Mouse (Mus musculus) megakaryocyte-erythroid progenitor cell, adult 5-6 weeks (primary cell): ENCODE data around the gene Zcchc12. TPM values are rescaled to one million over a fixed set of nuclear protein-coding genes. Genes with fewer than 3 reads are reported as not detected.
A peak's percentile ranks its signal among the peaks of the same experiment; 100 is the strongest.

ENCODE experiments used
- ATAC-seq: replicated peaks from 2 replicates; pipeline ENCODE4 v1.8.0; 2016; ENCODE audit warnings: mild to moderate bottlenecking, inconsistent platforms; ENCODE audit not compliant: severe bottlenecking, poor library complexity, low FRiP score, low TSS enrichment
- total RNA-seq, 2 experiments: library from RNA; stranded (forward) in 1 of 2; stranded (reverse) in 1 of 2; fragments of 200-1000, 215-1000 nt in 1 of 2; fragments of >200 nt in 1 of 2; fragmentation: Nextera tagmentation in 1 of 2; gene quantifications; 2 replicates each; pipeline ENCODE4 v1.2.3; 2014 to 2017

Zcchc12 gene
- total RNA-seq (2014; fragmentation: Nextera tagmentation) (not detected in 2 replicates), total RNA-seq (2017) (not detected in 2 replicates)

DNA sequence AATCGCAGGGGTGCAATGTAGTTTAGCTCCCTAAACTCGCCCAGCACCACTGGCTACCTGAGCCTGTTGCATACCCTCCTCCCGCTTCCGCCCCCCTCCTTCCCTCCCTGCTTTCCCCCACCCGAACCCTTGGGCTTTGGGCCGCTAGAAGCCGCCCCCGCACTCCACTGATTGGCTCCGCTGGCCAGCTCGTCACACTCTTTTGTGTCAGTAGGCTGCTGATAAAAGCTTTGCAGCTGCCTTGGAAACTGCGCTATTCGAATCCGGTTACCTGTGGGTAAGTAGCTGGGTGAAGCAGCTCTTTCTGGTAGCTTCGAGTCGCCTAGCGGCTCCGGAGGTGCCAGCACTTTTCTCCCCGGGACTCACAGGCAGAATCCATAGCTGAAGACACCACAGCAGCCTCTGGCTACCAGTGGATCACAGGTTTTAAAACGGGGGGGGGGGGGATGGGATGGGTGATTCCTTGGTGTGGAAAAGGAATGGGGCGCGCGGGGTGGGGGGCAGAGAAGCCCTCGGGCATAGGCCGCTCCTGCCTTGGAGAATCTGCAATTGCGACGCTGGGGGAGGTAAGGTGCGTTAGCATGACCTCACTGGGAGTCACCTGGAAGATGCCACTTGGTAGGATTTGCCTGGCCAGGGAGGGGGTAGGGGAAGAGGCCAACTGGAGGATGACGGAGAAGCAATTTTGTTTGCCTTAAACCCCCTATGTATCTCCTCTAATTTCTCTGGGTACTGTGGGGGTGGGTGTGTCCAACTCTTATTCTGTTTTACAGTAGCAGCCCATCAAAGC is at the start of gene Zcchc12:
Gene Zcchc12 (plus strand): TSS at position 169 of the 790 bp plus-strand sequence.
- ATAC-seq = no peak

GRCm38 (mm10) chrX:36146746-36147145 is 49.0 kb upstream of the Zcchc12 start:
- ATAC-seq = no peak

DNA sequence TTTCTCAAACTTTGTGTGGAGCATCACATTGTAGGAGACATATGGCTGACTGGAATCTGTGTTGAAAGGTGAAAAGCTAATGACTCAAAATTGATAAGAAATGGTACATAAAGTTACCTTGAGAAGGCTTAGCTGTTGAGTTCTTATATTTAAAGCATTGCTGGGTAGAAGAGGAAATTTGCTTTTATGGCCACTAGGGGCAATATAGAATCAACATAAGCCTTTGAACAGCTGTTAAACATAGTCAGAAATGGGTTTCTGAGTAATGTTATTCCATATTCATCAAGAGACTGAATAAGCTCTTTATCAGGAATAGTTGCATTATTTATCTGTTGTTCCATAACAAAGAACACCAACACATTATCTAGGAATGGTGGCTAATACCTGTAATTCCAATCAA is 45.6 kb upstream of the Zcchc12 start:
- ATAC-seq = no peak

- ATAC-seq = no peak
These were observed 39.0 kb upstream of the Zcchc12 start for GRCm38 (mm10) chrX:36156677-36157076.

DNA sequence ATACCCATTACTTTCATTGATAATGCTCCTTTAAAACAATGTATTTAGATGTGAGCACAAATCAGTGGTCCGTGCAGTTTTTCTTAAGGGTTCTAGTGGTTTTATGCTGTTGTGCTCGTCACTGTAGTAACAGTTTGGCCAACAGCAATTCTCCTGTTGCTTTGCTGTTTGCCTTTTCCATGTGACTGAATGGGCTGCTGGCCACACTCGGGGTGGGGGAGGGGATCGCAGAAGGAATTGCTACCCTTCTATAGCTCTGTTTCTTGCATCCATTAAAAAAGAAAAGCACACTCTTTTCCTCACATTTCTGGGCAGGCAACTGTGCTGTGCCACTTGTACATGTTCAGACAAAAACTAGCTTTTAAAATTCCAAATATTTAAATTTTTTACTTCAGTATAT is 34.1 kb upstream of the Zcchc12 start:
- ATAC-seq = no peak

- peak; percentile 63 for ATAC-seq
These were observed 12.1 kb upstream of the Zcchc12 start for GRCm38 (mm10) chrX:36183625-36184024.

- ATAC-seq = no peak
These were observed 9.7 kb upstream of the Zcchc12 start for GRCm38 (mm10) chrX:36186036-36186435.

- ATAC-seq = no peak
These were observed 9.3 kb upstream of the Zcchc12 start for GRCm38 (mm10) chrX:36186443-36186842.

DNA sequence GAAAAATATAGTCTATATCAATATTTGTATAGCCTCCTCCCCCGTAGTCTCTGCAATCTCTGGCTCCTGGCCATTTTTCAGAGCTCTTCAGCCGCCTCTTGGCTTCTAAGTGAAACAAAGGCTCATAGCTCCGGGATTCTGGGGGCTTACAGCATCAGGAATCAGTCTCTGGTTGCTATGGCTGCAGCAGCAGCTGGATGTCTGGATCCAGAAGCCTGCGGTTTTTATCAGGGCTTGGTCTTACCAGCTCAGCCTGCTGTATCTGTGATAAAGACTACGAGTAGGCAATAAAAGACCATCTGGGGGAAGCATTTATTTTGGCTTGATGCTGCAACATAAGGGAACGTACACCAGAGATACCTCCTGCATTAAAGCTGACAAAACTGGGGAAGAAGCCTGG is 1.8 kb upstream of the Zcchc12 start:
- ATAC-seq = peak; percentile 81

- ATAC-seq = no peak
These were observed 13.8 kb downstream of the Zcchc12 start for GRCm38 (mm10) chrX:36209554-36209953.

- no peak for ATAC-seq
These were observed 15.5 kb downstream of the Zcchc12 start for GRCm38 (mm10) chrX:36211216-36211615.

- no peak for ATAC-seq
These were observed 25.7 kb downstream of the Zcchc12 start for GRCm38 (mm10) chrX:36221366-36221765.

GRCm38 (mm10) chrX:36225777-36226176 is 30.1 kb downstream of the Zcchc12 start:
- ATAC-seq = 0 out of 2 replicates have a peak, but pooled peaks have one; percentile 65

- ATAC-seq = no peak
These were observed 30.9 kb downstream of the Zcchc12 start for GRCm38 (mm10) chrX:36226577-36226976.

DNA sequence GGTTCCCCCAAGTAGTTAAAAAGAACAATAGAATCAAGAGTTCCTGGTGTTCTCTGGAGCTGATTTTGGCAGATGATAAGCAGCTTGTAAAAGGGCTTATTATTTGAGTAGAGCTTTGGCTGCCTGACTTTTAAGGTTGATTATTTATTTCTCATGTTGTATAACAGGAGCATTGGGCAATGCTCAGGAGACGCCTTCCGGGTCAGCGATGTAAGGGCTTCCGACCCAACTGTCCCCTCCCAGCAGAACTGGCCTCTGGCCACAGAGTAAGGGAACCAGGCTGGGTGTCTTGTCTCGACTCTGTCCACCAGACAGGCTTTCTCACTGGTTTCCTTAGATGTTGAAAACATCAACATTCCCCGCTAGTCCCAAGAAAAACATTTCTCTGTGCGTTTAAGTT is 33.2 kb downstream of the Zcchc12 start:
- no peak for ATAC-seq

GRCm38 (mm10) chrX:36229273-36229672 is 33.6 kb downstream of the Zcchc12 start:
- no peak for ATAC-seq

DNA sequence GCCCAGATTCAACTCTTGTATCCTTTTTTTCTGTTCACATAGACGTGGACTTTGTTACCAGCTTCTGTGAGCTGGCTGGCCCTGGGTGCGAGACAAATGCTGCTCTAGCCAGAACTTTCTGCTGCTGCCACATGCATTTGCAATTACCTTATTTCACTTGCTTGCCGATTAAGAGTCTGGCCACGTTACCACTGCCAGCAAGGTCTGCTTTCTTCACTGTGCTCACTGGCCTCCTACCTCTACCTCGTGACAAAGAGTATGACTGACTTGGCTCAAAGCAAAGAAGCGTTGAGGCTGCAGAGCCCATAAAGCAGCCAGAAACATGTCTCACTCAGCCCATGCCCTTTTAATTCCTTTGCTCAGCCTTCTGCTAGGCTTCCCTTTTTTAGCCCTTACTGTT is 39.9 kb downstream of the Zcchc12 start:
- ATAC-seq = no peak

Other genes with a start within 250 kb of the Zcchc12 start
- not detected in 2 replicates for gene Il13ra1, start 83.8 kb upstream of the Zcchc12 start, total RNA-seq (2014; fragmentation: Nextera tagmentation)
- gene Il13ra1, start 83.8 kb upstream of the Zcchc12 start, total RNA-seq (2017) = not detected in 2 replicates
- 1.9 TPM in 1 of 2 replicates, not detected in the other for gene Lonrf3, start 132.4 kb downstream of the Zcchc12 start, total RNA-seq (2014; fragmentation: Nextera tagmentation)
- 1.8 and 2.0 TPM in 2 replicates for gene Lonrf3, start 132.4 kb downstream of the Zcchc12 start, total RNA-seq (2017)
- not detected in 2 replicates for gene Gm6268, start 205.4 kb downstream of the Zcchc12 start, total RNA-seq (2014; fragmentation: Nextera tagmentation)
- not detected in 2 replicates for gene Gm6268, start 205.4 kb downstream of the Zcchc12 start, total RNA-seq (2017)